Mouse (Mus musculus): ENCODE data around the gene Arnt2.

The Arnt2 gene

GRCm38 (mm10) chr7:84343160-84343559, 66.8 kb downstream of the Arnt2 start:
- no peak for DNase-seq (ENCODE audit: low spot score)

- DNase-seq (ENCODE audit: low spot score) = no peak
Observed at GRCm38 (mm10) chr7:84341001-84341400, 69.0 kb downstream of the Arnt2 start.

- no peak for DNase-seq (ENCODE audit: low spot score)
Observed at GRCm38 (mm10) chr7:84339186-84339585, 70.8 kb downstream of the Arnt2 start.

GRCm38 (mm10) chr7:84337768-84338167, 72.2 kb downstream of the Arnt2 start:
- DNase-seq (ENCODE audit: low spot score) = no peak

- no peak for DNase-seq (ENCODE audit: low spot score)
Observed at GRCm38 (mm10) chr7:84336907-84337306, 73.1 kb downstream of the Arnt2 start.

GRCm38 (mm10) chr7:84336580-84336886, 73.4 kb downstream of the Arnt2 start:
- DNase-seq (ENCODE audit: low spot score) = no peak

GRCm38 (mm10) chr7:84335766-84336579, 74.0 kb downstream of the Arnt2 start:
- no peak for DNase-seq (ENCODE audit: low spot score)

- no peak for DNase-seq (ENCODE audit: low spot score)
Observed at GRCm38 (mm10) chr7:84333996-84334395, 76.0 kb downstream of the Arnt2 start.

- no peak for DNase-seq (ENCODE audit: low spot score)
Observed at GRCm38 (mm10) chr7:84332295-84333168, 77.4 kb downstream of the Arnt2 start.

GRCm38 (mm10) chr7:84329174-84329583, 80.8 kb downstream of the Arnt2 start:
- DNase-seq (ENCODE audit: low spot score) = peak; percentile 27

GRCm38 (mm10) chr7:84328770-84329169, 81.2 kb downstream of the Arnt2 start:
- DNase-seq (ENCODE audit: low spot score) = no peak

GRCm38 (mm10) chr7:84325570-84326328, 84.2 kb downstream of the Arnt2 start:
- DNase-seq (ENCODE audit: low spot score) = no peak

- no peak for DNase-seq (ENCODE audit: low spot score)
Observed at GRCm38 (mm10) chr7:84321542-84321941, 88.4 kb downstream of the Arnt2 start.

- no peak for DNase-seq (ENCODE audit: low spot score)
Observed at GRCm38 (mm10) chr7:84315353-84316003, 94.5 kb downstream of the Arnt2 start.

GRCm38 (mm10) chr7:84314742-84315141, 95.2 kb downstream of the Arnt2 start:
- DNase-seq (ENCODE audit: low spot score) = no peak

GRCm38 (mm10) chr7:84311624-84312023, 98.4 kb downstream of the Arnt2 start:
- no peak for DNase-seq (ENCODE audit: low spot score)

GRCm38 (mm10) chr7:84310909-84311311, 99.1 kb downstream of the Arnt2 start:
- DNase-seq (ENCODE audit: low spot score) = no peak

- DNase-seq (ENCODE audit: low spot score) = no peak
Observed at GRCm38 (mm10) chr7:84307329-84307925, 102.5 kb downstream of the Arnt2 start.

- no peak for DNase-seq (ENCODE audit: low spot score)
Observed at GRCm38 (mm10) chr7:84300261-84300660, 109.7 kb downstream of the Arnt2 start.

GRCm38 (mm10) chr7:84299601-84300000, 110.4 kb downstream of the Arnt2 start:
- no peak for DNase-seq (ENCODE audit: low spot score)

GRCm38 (mm10) chr7:84293054-84293453, 116.9 kb downstream of the Arnt2 start:
- no peak for DNase-seq (ENCODE audit: low spot score)

GRCm38 (mm10) chr7:84287226-84287587, 122.8 kb downstream of the Arnt2 start:
- DNase-seq (ENCODE audit: low spot score) = no peak
